Mouse (Mus musculus) G1E (cell line): ENCODE measurements around the gene Adk. TPM values are rescaled to one million over a fixed set of nuclear protein-coding genes. Genes with fewer than 3 reads are reported as not detected.
A peak's percentile ranks its signal among the peaks of the same experiment; 100 is the strongest.

Experiments
- ATAC-seq: 2 replicates; pipeline ENCODE4 v1.8.0; 2016; ENCODE audit warnings: mild to moderate bottlenecking; ENCODE audit not compliant: insufficient number of reproducible peaks, poor library complexity, low FRiP score, severe bottlenecking; ENCODE audit errors: extremely low read depth
- DNase-seq: peaks from one replicate; pipeline ENCODE4 v3.0.0; 2012; ENCODE audit warnings: low spot score
- H3K27me3 ChIP-seq: 2 replicates; pipeline ENCODE4 v1.6.1; 2012; ENCODE audit warnings: mild to moderate bottlenecking, low read length, inconsistent platforms; ENCODE audit not compliant: insufficient read depth
- H3K36me3 ChIP-seq: replicated peaks from 2 replicates; pipeline ENCODE3; 2012; ENCODE audit warnings: mild to moderate bottlenecking, inconsistent platforms
- H3K4me1 ChIP-seq: 2 replicates; pipeline ENCODE4 v1.6.1; 2012; ENCODE audit warnings: low read depth, low read length, inconsistent platforms, mixed read lengths; ENCODE audit not compliant: insufficient read depth
- H3K4me3 ChIP-seq: 2 replicates; pipeline ENCODE4 v1.5.1; 2012; ENCODE audit warnings: low read depth, mild to moderate bottlenecking, inconsistent platforms, low read length, moderate library complexity, mixed read lengths
- H3K9me3 ChIP-seq: replicated peaks from 2 replicates; pipeline ENCODE4 v1.6.1; 2012; ENCODE audit warnings: inconsistent platforms
- CTCF ChIP-seq: IDR thresholded peaks from 2 replicates; pipeline ENCODE4 v1.5.1; 2012; ENCODE audit warnings: low read depth, low read length, inconsistent platforms, mixed read lengths
- GATA1 ChIP-seq: IDR thresholded peaks from 2 replicates; pipeline ENCODE4 v1.6.1; 2012; ENCODE audit warnings: borderline replicate concordance, low read length, inconsistent platforms, mixed read lengths
- GATA2 ChIP-seq: IDR thresholded peaks from 2 replicates; pipeline ENCODE4 v1.6.1; 2012; ENCODE audit warnings: low read depth, low read length, inconsistent platforms, borderline replicate concordance
- POLR2AphosphoS5 ChIP-seq: IDR thresholded peaks from 2 replicates; pipeline ENCODE4 v1.6.1; 2012; ENCODE audit warnings: low read depth, low read length, inconsistent platforms; ENCODE audit not compliant: insufficient replicate concordance
- TAL1 ChIP-seq: conservative IDR thresholded peaks from 2 replicates; pipeline ENCODE4 v1.6.1; 2012; ENCODE audit warnings: low read depth, low read length, inconsistent platforms, mixed read lengths
- polyA plus RNA-seq: library from polyadenylated mRNA; stranded (reverse); fragments of >175 nt; gene quantifications from 2 replicates; pipeline ENCODE4 v1.2.3, GENCODE M21; 2012
- total RNA-seq, 2 experiments: library from RNA; stranded (forward) in 1 of 2; stranded (reverse) in 1 of 2; fragments of 200-1000 nt in 1 of 2; fragments of >200 nt in 1 of 2; fragmentation: Nextera tagmentation in 1 of 2; gene quantifications; 2 replicates each; pipeline ENCODE4 v1.2.3; 2014 to 2017

Gene Adk
- total and polyA plus RNA-seq, 3 experiments, result 20.8 to 547 (median 489) TPM

GRCm38 (mm10) chr14:21074398-21075320 is 22.3 kb downstream of the Adk start:
- H3K9me3 ChIP-seq, result no peaks in the 10 kb centered on the region
- H3K27me3 ChIP-seq, result no peaks in the 10 kb centered on the region
- peak; percentile 47 for ATAC-seq
- H3K36me3 ChIP-seq, result peaks cover 13% of the 10 kb centered on the region
- TF ChIP-seq TAL1 (peak; percentile 89), GATA2 (no peak), POLR2AphosphoS5 (no peak), GATA1 (no peak)
- no peak for DNase-seq
- peak overlapping the region; percentile 91; the same call in 1 of the 2 replicates for H3K4me3 ChIP-seq
- H3K4me1 ChIP-seq, result peaks cover 70% of the 10 kb centered on the region

GRCm38 (mm10) chr14:21075751-21076500 is 23.6 kb downstream of the Adk start:
- Histone ChIP-seq H3K36me3 (peaks cover 11% of the 10 kb centered on the region), H3K27me3 (no peaks in the 10 kb centered on the region), H3K9me3 (no peaks in the 10 kb centered on the region), H3K4me1 (peaks cover 63% of the 10 kb centered on the region), H3K4me3 (peak overlapping the region; percentile 91)
- no peak for TF ChIP-seq GATA2
- ATAC-seq, result peak; percentile 25; the same call in 1 of the 2 replicates
- DNase-seq, result peak; percentile 86

GRCm38 (mm10) chr14:21076501-21077194 is 24.3 kb downstream of the Adk start:
- Histone ChIP-seq H3K9me3 (no peaks in the 10 kb centered on the region), H3K36me3 (peaks cover 7% of the 10 kb centered on the region), H3K4me1 (peaks cover 64% of the 10 kb centered on the region), H3K27me3 (no peaks in the 10 kb centered on the region), H3K4me3 (peak overlapping the region; percentile 91)
- ATAC-seq (no peak), DNase-seq (no peak)
- TF ChIP-seq TAL1 (no peak), GATA1 (no peak), GATA2 (no peak), POLR2AphosphoS5 (no peak), CTCF (no peak)

GRCm38 (mm10) chr14:21077939-21078338 is 25.6 kb downstream of the Adk start:
- ATAC-seq (peak; percentile 30), DNase-seq (no peak)
- Histone ChIP-seq H3K4me3 (peak overlapping the region; percentile 57; the same call in 1 of the 2 replicates), H3K4me1 (peaks cover 63% of the 10 kb centered on the region), H3K36me3 (peaks cover 12% of the 10 kb centered on the region), H3K27me3 (no peaks in the 10 kb centered on the region), H3K9me3 (no peaks in the 10 kb centered on the region)
- TF ChIP-seq POLR2AphosphoS5 (no peak), CTCF (no peak), TAL1 (no peak), GATA1 (no peak), GATA2 (no peak)

GRCm38 (mm10) chr14:21078511-21078910 is 26.1 kb downstream of the Adk start:
- no peak overlapping the region for H3K4me3 ChIP-seq
- peaks cover 16% of the 10 kb centered on the region for H3K36me3 ChIP-seq

GRCm38 (mm10) chr14:21082823-21083222 is 30.4 kb downstream of the Adk start:
- no peak for DNase-seq
- peaks cover 68% of the 10 kb centered on the region for H3K4me1 ChIP-seq
- TF ChIP-seq POLR2AphosphoS5, result no peak
- no peak for TF ChIP-seq CTCF
- no peak for TF ChIP-seq TAL1
- TF ChIP-seq GATA1, result no peak

More at GRCm38 (mm10) chr14:21078511-21078910, 26.1 kb downstream of the Adk start:
- Histone ChIP-seq H3K9me3 (no peaks in the 10 kb centered on the region), H3K27me3 (no peaks in the 10 kb centered on the region), H3K4me1 (peaks cover 65% of the 10 kb centered on the region)
- ATAC-seq (no peak), DNase-seq (no peak)
- TF ChIP-seq GATA2 (no peak), TAL1 (no peak), POLR2AphosphoS5 (no peak), GATA1 (no peak), CTCF (no peak)

More at GRCm38 (mm10) chr14:21082823-21083222, 30.4 kb downstream of the Adk start:
- H3K36me3 ChIP-seq, result peaks cover 44% of the 10 kb centered on the region
- H3K9me3 ChIP-seq, result no peaks in the 10 kb centered on the region
- no peak overlapping the region for H3K4me3 ChIP-seq
- no peaks in the 10 kb centered on the region for H3K27me3 ChIP-seq
- ATAC-seq, result no peak
